ENCODE assay signal across 8 mouse cellular contexts in the genomic region with DNA sequence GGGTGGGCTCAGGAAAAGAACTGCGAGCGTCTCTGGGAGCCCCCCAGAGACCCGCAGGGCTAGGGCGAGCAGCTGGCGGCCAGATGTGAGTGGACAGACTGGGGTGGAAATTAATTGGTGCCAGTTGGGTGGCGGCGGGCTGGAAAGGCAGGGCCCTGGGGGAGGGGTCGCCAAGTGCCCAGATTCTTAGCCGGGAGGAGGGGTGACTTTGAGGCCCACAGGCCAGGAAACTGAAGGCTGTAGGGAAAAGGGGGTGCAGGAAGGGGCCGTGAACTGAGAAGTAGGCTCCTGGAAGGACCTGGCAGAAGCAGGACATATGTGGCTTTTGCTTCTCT. TPM values are rescaled to one million over a fixed set of nuclear protein-coding genes. Genes with fewer than 3 reads are reported as not detected.
A peak's percentile ranks its signal among the peaks of the same experiment; 100 is the strongest.
DNase-seq lines count a peak whose midpoint lies in the region; ATAC-seq and TF ChIP-seq lines count a peak whose summit lies in the region.

No protein-coding gene starts in this region.

- TF ChIP-seq POLR2A in thymus, adult 2 months (IDR thresholded peaks at IDR 0.05; ENCODE audit: control insufficient read depth, extremely low read depth, insufficient read depth, low read length, poor library complexity): no peak

- peaks cover 24% of the 10 kb centered on the region for H3K4me1 ChIP-seq in thymus, adult 2 months (replicated peaks; ENCODE audit: control insufficient read depth, insufficient read depth, low read length)
- H3K4me1 ChIP-seq in forebrain, embryonic 13.5 days: peaks cover 42% of the 10 kb centered on the region
- H3K4me1 ChIP-seq in midbrain, postnatal 0 days (ENCODE audit: insufficient read depth, low read length): peaks cover 11% of the 10 kb centered on the region; the same call in 1 of the 2 replicates

- peak; percentile 5; the same call in 1 of the 2 replicates for ATAC-seq in forebrain, embryonic 13.5 days
- ATAC-seq in midbrain, postnatal 0 days (ENCODE audit: low FRiP score): no peak
- ATAC-seq in inflammation-experienced regulatory T-cells, adult 6 months: no peak

- WGBS in thymus, adult 2 months: 4% methylated on average over 10 of the region's 10 CpGs
- 2% methylated on average over 10 of the region's 10 CpGs for WGBS in forebrain, embryonic 13.5 days
- WGBS in midbrain, postnatal 0 days: 2% methylated on average over 10 of the region's 10 CpGs

- no peaks in the 10 kb centered on the region for H3K27me3 ChIP-seq in thymus, adult 2 months (ENCODE audit: control insufficient read depth, insufficient read depth, low read length)
- no peaks in the 10 kb centered on the region for H3K27me3 ChIP-seq in forebrain, embryonic 13.5 days
- H3K27me3 ChIP-seq in midbrain, postnatal 0 days (ENCODE audit: insufficient read depth, low read length): peaks cover 9% of the 10 kb centered on the region; the same call in 1 of the 2 replicates

- peak overlapping the region; percentile 49 for H3K9ac ChIP-seq in forebrain, embryonic 13.5 days
- H3K9ac ChIP-seq in midbrain, postnatal 0 days (replicated peaks; ENCODE audit: low read length, poor library complexity, severe bottlenecking): no peak overlapping the region; the same call in 1 of the 2 replicates

- no peaks in the 10 kb centered on the region for H3K9me3 ChIP-seq in forebrain, embryonic 13.5 days (replicated peaks)
- no peaks in the 10 kb centered on the region for H3K9me3 ChIP-seq in midbrain, postnatal 0 days (ENCODE audit: low read length)

- peak; percentile 19; the same call in 1 of the 2 replicates for TF ChIP-seq CTCF in thymus, adult 2 months (IDR thresholded peaks at IDR 0.05; ENCODE audit: borderline replicate concordance, control insufficient read depth, extremely low read depth, insufficient read depth, low read length, poor library complexity)
- TF ChIP-seq CTCF in midbrain, postnatal 0 days (IDR thresholded peaks at IDR 0.05): no peak

- DNase-seq in thymus, adult 2 months: peak; percentile 21
- DNase-seq in thymus, postnatal 25 days: no peak
- DNase-seq in kidney, postnatal 14 days: peak; percentile 46
- no peak for DNase-seq in midbrain, postnatal 0 days (ENCODE audit: low spot score)
- DNase-seq in frontal cortex, postnatal 36 days (ENCODE audit: low spot score in 2 of 2): no peak
- no peak for DNase-seq in cerebellum, postnatal 14 days

- peak overlapping the region; percentile 60 for H3K4me2 ChIP-seq in forebrain, embryonic 13.5 days
- H3K4me2 ChIP-seq in midbrain, postnatal 0 days (ENCODE audit: low read depth, low read length, poor library complexity, severe bottlenecking): peak overlapping the region; percentile 46

- peak overlapping the region; percentile 57 for H3K4me3 ChIP-seq in thymus, adult 2 months (ENCODE audit: control insufficient read depth, insufficient read depth, low read length)
- H3K4me3 ChIP-seq in forebrain, embryonic 13.5 days: peak overlapping the region; percentile 22
- H3K4me3 ChIP-seq in midbrain, postnatal 0 days (ENCODE audit: low read depth, low read length): peak overlapping the region; percentile 25

- H3K27ac ChIP-seq in thymus, adult 2 months (ENCODE audit: control insufficient read depth, insufficient read depth, low read length): 0 out of 2 replicates have a peak overlapping the region, but pooled peaks have one; percentile 2
- H3K27ac ChIP-seq in forebrain, embryonic 13.5 days: peak overlapping the region; percentile 74
- H3K27ac ChIP-seq in midbrain, postnatal 0 days (ENCODE audit: low read depth, low read length): peak overlapping the region; percentile 27

- H3K36me3 ChIP-seq in thymus, adult 2 months (ENCODE audit: control insufficient read depth, insufficient read depth, low read length): no peaks in the 10 kb centered on the region
- H3K36me3 ChIP-seq in forebrain, embryonic 13.5 days (ENCODE audit: poor library complexity, severe bottlenecking): no peaks in the 10 kb centered on the region
- no peaks in the 10 kb centered on the region for H3K36me3 ChIP-seq in midbrain, postnatal 0 days (ENCODE audit: insufficient read depth, low read length)

RNA-seq across cellular contexts. Expression of gene Ier2, which starts 6.5 kb away (rescaled TPM):
- polyA plus RNA-seq in thymus, adult 2 months (2012; rRNA removed): 29.2 and 33.7 TPM in 2 replicates
- 35.2 and 35.4 TPM in 2 replicates for polyA plus RNA-seq in forebrain, embryonic 13.5 days (2015; fragmentation: Nextera tagmentation; extraction: Ambion mirVana)
- 3.9 and 4.3 TPM in 2 replicates for total RNA-seq in midbrain, postnatal 0 days (2014; rRNA removed)
- 12.8 and 14.7 TPM in 2 replicates for polyA plus RNA-seq in midbrain, postnatal 0 days (2015; fragmentation: Nextera tagmentation; extraction: Ambion mirVana)
- polyA plus RNA-seq in inflammation-experienced regulatory T-cells, adult 6 months (2017; shearing (Covaris generic)): 10 to 100 TPM; 42.4 to 46.3 (median 45.8) TPM

RNA-seq across cellular contexts. Expression of gene Trmt1, which starts 29.9 kb away (rescaled TPM):
- 169 and 181 TPM in 2 replicates for polyA plus RNA-seq in thymus, adult 2 months (2012; rRNA removed)
- polyA plus RNA-seq in forebrain, embryonic 13.5 days (2015; fragmentation: Nextera tagmentation; extraction: Ambion mirVana): 53.5 and 59.1 TPM in 2 replicates
- total RNA-seq in midbrain, postnatal 0 days (2014; rRNA removed): 88.5 and 99.5 TPM in 2 replicates
- polyA plus RNA-seq in midbrain, postnatal 0 days (2015; fragmentation: Nextera tagmentation; extraction: Ambion mirVana): 74.2 and 75.0 TPM in 2 replicates
- 10 to 100 TPM; 28.0 to 61.1 (median 55.5) TPM for polyA plus RNA-seq in inflammation-experienced regulatory T-cells, adult 6 months (2017; shearing (Covaris generic))

RNA-seq across cellular contexts. Expression of gene Nacc1, which starts 31.5 kb away (rescaled TPM):
- 155 and 182 TPM in 2 replicates for polyA plus RNA-seq in thymus, adult 2 months (2012; rRNA removed)
- polyA plus RNA-seq in forebrain, embryonic 13.5 days (2015; fragmentation: Nextera tagmentation; extraction: Ambion mirVana): 16.1 and 18.6 TPM in 2 replicates
- 87.2 and 102 TPM in 2 replicates for total RNA-seq in midbrain, postnatal 0 days (2014; rRNA removed)
- polyA plus RNA-seq in midbrain, postnatal 0 days (2015; fragmentation: Nextera tagmentation; extraction: Ambion mirVana): 13.7 and 13.8 TPM in 2 replicates
- 1 to 10 TPM; 9.2 to 9.5 (median 9.4) TPM for polyA plus RNA-seq in inflammation-experienced regulatory T-cells, adult 6 months (2017; shearing (Covaris generic))

RNA-seq across cellular contexts. Expression of gene Lyl1, which starts 45.1 kb away (rescaled TPM):
- polyA plus RNA-seq in thymus, adult 2 months (2012; rRNA removed): 7.1 and 7.5 TPM in 2 replicates
- polyA plus RNA-seq in forebrain, embryonic 13.5 days (2015; fragmentation: Nextera tagmentation; extraction: Ambion mirVana): 1.9 and 2.1 TPM in 2 replicates
- 4.6 and 4.8 TPM in 2 replicates for total RNA-seq in midbrain, postnatal 0 days (2014; rRNA removed)
- 2.0 and 2.8 TPM in 2 replicates for polyA plus RNA-seq in midbrain, postnatal 0 days (2015; fragmentation: Nextera tagmentation; extraction: Ambion mirVana)
- 1 to 10 TPM in 2 of 3 experiments, under 1 TPM in 1; 0.20 to 2.7 (median 1.3) TPM for polyA plus RNA-seq in inflammation-experienced regulatory T-cells, adult 6 months (2017; shearing (Covaris generic))

Comparison
In these comparisons a context has a peak if more than half of its experiments do, and no peak if none do; other contexts are left out.
1. DNase-seq: peak in thymus, adult 2 months (single experiment) and kidney, postnatal 14 days (single experiment); none in thymus, postnatal 25 days (single experiment), midbrain, postnatal 0 days (single experiment), frontal cortex, postnatal 36 days (0 of 2) and cerebellum, postnatal 14 days (0 of 2).
2. H3K27ac ChIP-seq: peak in every context shown above with its lines; median percentile 74 in forebrain, embryonic 13.5 days; 27 in midbrain, postnatal 0 days; 2 in thymus, adult 2 months.
3. Peak in every context shown above with its lines, with median percentiles within 50 percentile points of each other: H3K4me3 ChIP-seq.